Mouse (Mus musculus) stomach, embryonic 14.5 days (tissue): ENCODE results near the gene Ndufb8. TPM values are rescaled to one million over a fixed set of nuclear protein-coding genes. Genes with fewer than 3 reads are reported as not detected.

Source experiments
- ATAC-seq: fragments of 200-750 bp; cut with Nextera tagmentation; 2 replicates; pipeline ENCODE4 v1.8.0; 2017; ENCODE audit warnings: low read depth, moderate TSS enrichment; ENCODE audit not compliant: insufficient number of reproducible peaks, insufficient read depth, low FRiP score
- H3K27ac ChIP-seq: fragments of 300-500 bp; sonication (generic); 2 replicates; pipeline ENCODE4 v1.5.1; 2014; ENCODE audit warnings: mild to moderate bottlenecking, low read length, moderate library complexity, mixed read lengths
- H3K27me3 ChIP-seq: fragments of 300-500 bp; sonication (generic); 2 replicates; pipeline ENCODE4 v1.6.1; 2014; ENCODE audit warnings: low read length, control low read depth, mixed read lengths; ENCODE audit not compliant: control insufficient read depth, insufficient read depth
- H3K36me3 ChIP-seq: fragments of 300-500 bp; sonication (generic); 2 replicates; pipeline ENCODE4 v1.6.1; 2014; ENCODE audit warnings: mild to moderate bottlenecking, control low read depth, low read length, moderate library complexity, mixed read lengths; ENCODE audit not compliant: control insufficient read depth, insufficient read depth
- H3K4me1 ChIP-seq: fragments of 300-500 bp; sonication (generic); 2 replicates; pipeline ENCODE4 v1.6.1; 2014; ENCODE audit warnings: low read length, control low read depth, mixed read lengths; ENCODE audit not compliant: control insufficient read depth, insufficient read depth
- H3K4me2 ChIP-seq: fragments of 300-500 bp; sonication (generic); replicated peaks from 2 replicates; pipeline ENCODE4 v1.6.1; 2014; ENCODE audit warnings: low read depth, low read length, control low read depth
- H3K4me3 ChIP-seq: fragments of 300-500 bp; sonication (generic); 2 replicates; pipeline ENCODE4 v1.5.1; 2014; ENCODE audit warnings: low read depth, low read length, control low read depth
- H3K9ac ChIP-seq: fragments of 300-500 bp; sonication (generic); replicated peaks from 2 replicates; pipeline ENCODE4 v1.6.1; 2014; ENCODE audit warnings: low read depth, mild to moderate bottlenecking, control low read depth, low read length, moderate library complexity, mixed read lengths
- H3K9me3 ChIP-seq: fragments of 300-500 bp; sonication (generic); 2 replicates; pipeline ENCODE4 v1.6.1; 2016; ENCODE audit warnings: low read depth, low read length, control low read depth; ENCODE audit not compliant: control insufficient read depth
- WGBS: fragments of 180-500 bp; shearing (Covaris S2); extraction: QIAGEN DNeasy Blood & Tissue Kit; methylation state at CpG from one replicate; pipeline ENCODE4 v1.1.7; 2014; 5-methylcytosine and 5-hydroxymethylcytosine counted together
- polyA plus RNA-seq: library from polyadenylated mRNA; unstranded; fragments of >200 nt; fragmentation: Nextera tagmentation; extraction: Ambion mirVana; gene quantifications from 2 replicates; pipeline ENCODE4 v1.2.1, GENCODE M21; 2014

The Ndufb8 gene
- polyA plus RNA-seq, 1 experiment from 2014 or later, result 572 TPM

DNA sequence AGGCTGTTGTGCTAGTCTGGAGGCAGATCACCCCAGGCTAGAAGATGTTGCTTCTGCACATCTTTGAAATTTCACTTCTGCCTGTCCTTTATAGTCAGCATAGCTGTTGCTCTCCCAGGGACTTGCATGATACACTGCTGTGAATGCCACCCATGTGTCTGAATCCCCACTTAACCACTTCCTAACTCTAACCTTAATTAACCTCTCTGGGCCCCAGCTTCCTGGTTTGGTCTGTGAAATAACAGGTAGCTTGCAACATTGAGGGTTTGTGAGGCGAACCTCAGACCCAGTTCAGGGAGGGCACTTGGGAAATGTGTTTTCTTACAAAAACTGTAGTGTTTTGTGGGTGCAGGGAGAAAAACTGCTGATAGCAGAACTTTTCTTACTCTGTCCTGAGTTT is 22.8 kb upstream of the Ndufb8 start:
- no peak overlapping the region for H3K27ac ChIP-seq
- no peak overlapping the region for H3K9ac ChIP-seq
- whole genome bisulfite sequencing, result 72% methylated on average over 1 of the region's 1 CpGs
- no peak overlapping the region for H3K4me3 ChIP-seq
- H3K27me3 ChIP-seq, result no peaks in the 10 kb centered on the region
- H3K4me1 ChIP-seq, result no peaks in the 10 kb centered on the region
- ATAC-seq, result no peak
- H3K4me2 ChIP-seq, result no peak overlapping the region
- no peaks in the 10 kb centered on the region for H3K9me3 ChIP-seq
- H3K36me3 ChIP-seq, result peaks cover 5% of the 10 kb centered on the region

DNA sequence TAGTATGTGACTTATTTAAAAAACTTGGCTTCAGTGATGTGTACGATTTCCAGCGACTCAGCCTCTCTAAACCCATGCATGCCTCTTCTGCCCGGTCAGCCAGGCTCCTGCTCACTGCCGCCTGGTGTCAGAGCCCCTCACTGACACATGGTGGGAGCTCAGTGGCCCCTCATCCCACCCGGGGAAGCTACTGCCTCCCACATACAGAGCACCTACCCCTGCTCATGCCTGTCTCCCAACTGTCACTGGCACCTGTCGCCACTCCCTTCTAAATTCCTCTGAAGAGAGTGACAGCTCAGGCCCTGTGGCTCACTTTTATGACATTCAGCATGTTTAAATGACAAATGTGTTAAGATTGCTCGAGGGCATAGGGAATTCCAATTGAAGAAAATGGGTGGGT is 21.0 kb upstream of the Ndufb8 start:
- no peak for ATAC-seq
- H3K4me2 ChIP-seq, result no peak overlapping the region
- H3K4me3 ChIP-seq, result no peak overlapping the region
- no peaks in the 10 kb centered on the region for H3K27me3 ChIP-seq
- peaks cover 19% of the 10 kb centered on the region for H3K36me3 ChIP-seq
- H3K4me1 ChIP-seq, result no peaks in the 10 kb centered on the region
- no peaks in the 10 kb centered on the region for H3K9me3 ChIP-seq
- no peak overlapping the region for H3K27ac ChIP-seq
- no peak overlapping the region for H3K9ac ChIP-seq
- WGBS, result 66% methylated on average over 7 of the region's 7 CpGs

DNA sequence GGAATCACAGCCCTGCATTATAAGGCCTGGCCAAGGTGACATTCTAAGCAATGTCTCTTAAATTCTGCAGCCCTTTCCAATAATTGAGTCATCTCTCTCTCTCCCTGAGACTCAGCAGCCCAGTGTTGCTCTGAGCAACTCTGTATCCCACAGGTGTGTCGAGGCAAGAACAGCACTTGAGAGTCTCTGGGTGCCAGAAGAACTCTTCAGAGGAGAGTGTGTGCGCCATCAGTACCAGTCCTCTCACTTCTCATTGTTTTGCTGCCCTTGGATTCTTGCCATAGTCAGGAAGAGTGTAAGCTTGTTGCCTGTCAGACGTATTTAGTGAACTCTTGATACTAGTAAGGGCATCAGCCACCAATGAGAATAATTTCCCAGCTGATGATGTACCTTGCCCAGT is 12.5 kb upstream of the Ndufb8 start:
- Histone ChIP-seq H3K27me3 (no peaks in the 10 kb centered on the region), H3K9ac (no peak overlapping the region), H3K36me3 (peaks cover 76% of the 10 kb centered on the region), H3K4me3 (no peak overlapping the region), H3K4me1 (peaks cover 15% of the 10 kb centered on the region; the same call in 1 of the 2 replicates), H3K9me3 (no peaks in the 10 kb centered on the region), H3K4me2 (no peak overlapping the region), H3K27ac (no peak overlapping the region)
- 86% methylated on average over 3 of the region's 3 CpGs for WGBS
- ATAC-seq, result no peak

DNA sequence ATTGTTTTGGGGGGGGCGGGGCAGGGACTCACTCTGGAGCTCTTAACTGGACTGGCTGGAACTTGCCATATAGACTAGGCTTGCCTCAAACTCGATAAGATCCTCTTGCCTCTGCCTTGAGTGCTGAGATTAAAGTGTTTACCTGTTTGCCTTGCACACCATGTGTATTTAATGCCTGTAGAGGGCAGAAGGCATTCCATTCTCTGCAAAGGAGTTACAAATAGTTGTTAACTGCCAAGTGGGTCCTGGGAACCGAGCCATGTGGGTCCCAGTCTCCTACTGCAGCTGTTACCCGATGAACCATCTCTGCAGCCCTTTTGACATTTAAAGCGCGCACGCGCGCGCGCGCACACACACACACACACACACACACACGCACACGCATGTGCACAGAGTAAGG is 8.8 kb upstream of the Ndufb8 start:
- H3K36me3 ChIP-seq, result peaks cover 40% of the 10 kb centered on the region
- no peaks in the 10 kb centered on the region for H3K27me3 ChIP-seq
- no peak overlapping the region for H3K9ac ChIP-seq
- WGBS, result 90% methylated on average over 14 of the region's 14 CpGs
- H3K9me3 ChIP-seq, result no peaks in the 10 kb centered on the region
- no peak overlapping the region for H3K27ac ChIP-seq
- no peak overlapping the region for H3K4me3 ChIP-seq
- no peak for ATAC-seq
- peak overlapping the region; percentile 64; the same call in 1 of the 2 replicates for H3K4me2 ChIP-seq
- peaks cover 15% of the 10 kb centered on the region; the same call in 1 of the 2 replicates for H3K4me1 ChIP-seq

DNA sequence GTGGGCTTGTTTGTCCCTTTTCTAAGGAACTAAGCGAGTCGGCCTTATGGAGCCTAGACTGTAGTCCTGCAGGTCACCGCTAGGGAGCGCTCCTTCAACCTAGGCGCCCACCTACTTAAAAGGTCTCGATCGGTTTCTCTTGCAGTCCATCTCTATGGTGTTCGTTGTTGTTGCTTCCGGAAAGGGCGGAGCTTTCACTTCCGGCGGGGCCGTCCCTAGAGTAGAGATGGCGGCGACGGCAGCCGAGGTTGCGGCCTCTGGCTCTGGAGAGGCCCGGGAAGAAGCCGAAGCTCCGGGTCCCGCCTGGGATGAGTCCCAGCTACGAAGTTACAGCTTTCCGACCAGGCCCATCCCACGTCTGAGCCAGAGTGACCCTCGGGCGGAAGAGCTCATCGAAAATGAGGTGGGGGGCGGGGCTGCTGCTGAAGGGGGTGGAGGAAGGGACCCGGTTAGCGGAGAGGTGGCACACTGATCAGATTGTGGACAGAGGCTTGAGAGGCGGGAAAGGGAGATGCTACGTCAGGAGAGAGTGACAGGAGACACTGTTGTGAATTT is 7.5 kb upstream of the Ndufb8 start, which contains the start of gene Hif1an:
Gene Hif1an, plus strand, starts transcription at position 199 of the 555 bp plus-strand sequence.
- ATAC-seq, result peak; percentile 97
- no peaks in the 10 kb centered on the region for H3K9me3 ChIP-seq
- WGBS, result under 1% methylated on average over 33 of the region's 33 CpGs

DNA sequence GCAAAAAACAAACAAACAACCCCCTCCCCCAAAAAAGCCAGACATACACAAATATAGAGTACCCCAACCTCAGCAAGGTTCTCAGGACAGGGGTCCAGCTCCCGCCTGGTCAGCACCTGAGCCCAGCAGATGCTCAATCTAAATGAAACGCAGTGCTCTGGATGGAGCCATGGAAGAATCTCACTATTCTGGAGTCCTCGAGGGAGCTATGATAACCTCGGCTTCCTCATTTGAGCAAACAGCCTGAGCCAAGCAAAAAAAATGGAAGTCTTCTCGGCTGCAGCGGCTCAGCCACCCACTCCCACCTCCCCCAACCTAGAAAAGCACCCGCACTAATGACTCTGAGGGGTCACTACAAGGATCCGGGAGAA is 765 bp downstream of the Ndufb8 start:
- no peak for ATAC-seq
- Histone ChIP-seq H3K4me1 (peaks cover 7% of the 10 kb centered on the region; the same call in 1 of the 2 replicates), H3K9me3 (no peaks in the 10 kb centered on the region), H3K9ac (peak overlapping the region; percentile 92), H3K27ac (no peak overlapping the region), H3K36me3 (peaks cover 32% of the 10 kb centered on the region), H3K27me3 (no peaks in the 10 kb centered on the region), H3K4me3 (peak overlapping the region; percentile 95), H3K4me2 (peak overlapping the region; percentile 71)
- WGBS, result 3% methylated on average over 8 of the region's 8 CpGs

More for the DNA sequence above, 7.5 kb upstream of the Ndufb8 start, which contains the start of gene Hif1an:
- H3K9ac ChIP-seq, result peak within 1 kb of the TSS; percentile 64
- H3K4me2 ChIP-seq, result peak within 1 kb of the TSS; percentile 64
- no peaks in the 10 kb centered on the region for H3K27me3 ChIP-seq
- H3K4me1 ChIP-seq, result peaks cover 15% of the 10 kb centered on the region; the same call in 1 of the 2 replicates
- peak within 1 kb of the TSS; percentile 79 for H3K4me3 ChIP-seq
- H3K27ac ChIP-seq, result peak within 1 kb of the TSS; percentile 49; the same call in 1 of the 2 replicates
- peaks cover 27% of the 10 kb centered on the region for H3K36me3 ChIP-seq

DNA sequence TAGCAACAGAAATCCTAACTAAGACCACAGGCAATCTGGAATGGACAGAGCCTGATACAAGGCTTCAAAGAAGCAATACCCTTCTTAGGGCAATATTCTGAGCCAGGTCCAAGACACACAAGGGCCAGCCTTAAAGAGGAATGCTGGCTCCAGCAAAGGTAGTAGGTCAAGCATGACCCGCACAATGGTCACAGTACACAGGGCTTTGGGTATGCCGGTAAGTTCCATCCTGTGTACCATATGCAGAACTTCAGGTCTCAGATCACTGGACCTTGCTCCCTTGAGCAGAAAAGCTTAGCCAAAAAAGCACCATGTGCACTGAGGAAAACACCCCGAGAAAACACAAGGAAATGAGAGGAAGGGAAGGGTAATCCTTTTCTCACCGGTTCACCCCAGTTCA is 2.0 kb downstream of the Ndufb8 start:
- 94% methylated on average over 4 of the region's 4 CpGs for WGBS
- H3K4me2 ChIP-seq, result no peak overlapping the region
- no peaks in the 10 kb centered on the region for H3K27me3 ChIP-seq
- H3K4me1 ChIP-seq, result peaks cover 7% of the 10 kb centered on the region; the same call in 1 of the 2 replicates
- ATAC-seq, result no peak
- H3K4me3 ChIP-seq, result no peak overlapping the region
- no peak overlapping the region for H3K9ac ChIP-seq
- H3K9me3 ChIP-seq, result no peaks in the 10 kb centered on the region
- peaks cover 43% of the 10 kb centered on the region for H3K36me3 ChIP-seq
- no peak overlapping the region for H3K27ac ChIP-seq

DNA sequence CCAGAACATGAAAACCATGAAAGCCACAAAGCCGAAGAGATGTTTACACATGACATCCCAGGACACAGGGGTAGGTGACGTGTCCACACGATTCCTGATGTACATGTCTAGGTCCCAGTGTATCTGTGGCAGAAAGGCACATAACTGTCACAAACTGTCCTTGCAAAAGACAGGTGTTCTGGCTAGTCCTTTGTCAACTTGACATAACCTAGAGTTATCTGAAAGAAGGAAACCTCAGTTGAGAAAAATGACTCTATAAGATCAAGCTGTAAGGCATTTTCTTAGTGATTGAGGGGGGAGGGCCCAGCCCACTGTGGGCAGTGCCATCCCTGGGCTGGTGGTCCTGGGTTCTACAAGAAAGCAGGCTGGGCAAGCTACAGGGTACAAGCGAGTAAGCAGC is 2.5 kb downstream of the Ndufb8 start, which contains the start of gene Gm20538:
Gene Gm20538, minus strand, starts transcription at position 101 of the 400 bp plus-strand sequence.
- Histone ChIP-seq H3K27me3 (no peaks in the 10 kb centered on the region), H3K9ac (no peak within 1 kb of the TSS), H3K4me3 (no peak within 1 kb of the TSS), H3K27ac (no peak within 1 kb of the TSS), H3K4me1 (peaks cover 7% of the 10 kb centered on the region; the same call in 1 of the 2 replicates), H3K4me2 (no peak within 1 kb of the TSS), H3K9me3 (no peaks in the 10 kb centered on the region), H3K36me3 (peaks cover 46% of the 10 kb centered on the region)
- 98% methylated on average over 4 of the region's 4 CpGs for WGBS
- no peak for ATAC-seq
